Mouse (Mus musculus) neural tube, embryonic 11.5 days (tissue): ENCODE data around the gene Mtmr12. TPM values are rescaled to one million over a fixed set of nuclear protein-coding genes. Genes with fewer than 3 reads are reported as not detected.

Experiments
- ATAC-seq: fragments of 200-750 bp; cut with Nextera tagmentation; 2 replicates; pipeline ENCODE4 v1.8.0; 2017; ENCODE audit warnings: moderate number of reproducible peaks, mild to moderate bottlenecking, moderate TSS enrichment, moderate library complexity; ENCODE audit not compliant: insufficient read depth, low FRiP score, low TSS enrichment
- DNase-seq: peaks from one replicate; pipeline ENCODE4 v3.0.0-alpha.2; 2015; ENCODE audit warnings: low spot score
- H3K27ac ChIP-seq: fragments of 300-500 bp; sonication (generic); 2 replicates; pipeline ENCODE4 v1.5.1; 2014; ENCODE audit warnings: low read depth, mild to moderate bottlenecking, low read length
- H3K27me3 ChIP-seq: fragments of 300-500 bp; sonication (generic); 2 replicates; pipeline ENCODE4 v1.6.1; 2014; ENCODE audit warnings: mild to moderate bottlenecking, low read length, mixed read lengths; ENCODE audit not compliant: control insufficient read depth, insufficient read depth
- H3K36me3 ChIP-seq: fragments of 300-500 bp; sonication (generic); 2 replicates; pipeline ENCODE4 v1.6.1; 2014; ENCODE audit warnings: mild to moderate bottlenecking, low read length, moderate library complexity, mixed read lengths; ENCODE audit not compliant: control insufficient read depth, insufficient read depth
- H3K4me1 ChIP-seq: fragments of 300-500 bp; sonication (generic); 2 replicates; pipeline ENCODE4 v1.6.1; 2014; ENCODE audit warnings: low read length, mixed read lengths; ENCODE audit not compliant: control insufficient read depth, insufficient read depth
- H3K4me2 ChIP-seq: fragments of 300-500 bp; sonication (generic); 2 replicates; pipeline ENCODE4 v1.6.1; 2014; ENCODE audit warnings: low read depth, mild to moderate bottlenecking, moderate library complexity
- H3K4me3 ChIP-seq: fragments of 300-500 bp; sonication (generic); 2 replicates; pipeline ENCODE4 v1.5.1; 2014; ENCODE audit warnings: low read depth, low read length
- H3K9ac ChIP-seq: fragments of 300-500 bp; sonication (generic); 2 replicates; pipeline ENCODE4 v1.6.1; 2014; ENCODE audit warnings: mild to moderate bottlenecking, low read length
- H3K9me3 ChIP-seq: fragments of 300-500 bp; sonication (generic); 2 replicates; pipeline ENCODE4 v1.6.1; 2016; ENCODE audit warnings: low read length; ENCODE audit not compliant: control insufficient read depth
- WGBS: fragments of 180-500 bp; shearing (Covaris S2); extraction: QIAGEN DNeasy Blood & Tissue Kit; methylation state at CpG from one replicate; pipeline ENCODE4 v1.1.7; 2014; 5-methylcytosine and 5-hydroxymethylcytosine counted together
- polyA plus RNA-seq: library from polyadenylated mRNA; unstranded; fragments of >200 nt; fragmentation: Nextera tagmentation; extraction: Ambion mirVana; gene quantifications from 2 replicates; pipeline ENCODE4 v1.2.1, GENCODE M21; 2014

Gene Mtmr12
- polyA plus RNA-seq, 1 experiment from 2014 or later = 17.5 TPM

DNA sequence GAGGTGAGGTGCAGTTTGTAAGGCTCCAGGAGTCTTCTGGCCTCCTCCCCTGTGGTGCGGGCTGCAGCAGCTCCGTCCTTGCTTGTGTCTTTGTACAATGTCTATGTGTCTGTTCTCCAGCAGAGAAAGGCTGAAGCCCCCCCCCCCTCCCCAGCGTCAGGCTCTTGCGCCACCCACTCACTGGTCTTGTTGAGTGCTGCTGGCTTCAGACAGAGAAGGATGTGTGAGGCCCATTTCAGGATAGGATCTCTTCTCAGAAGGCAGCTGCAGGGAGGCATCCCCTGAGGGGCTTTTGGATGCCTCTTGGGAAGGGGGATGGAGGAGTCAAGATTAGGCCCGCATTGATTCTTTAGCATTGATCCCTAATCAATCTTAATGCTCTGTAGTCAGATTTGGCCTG is 13.0 kb downstream of the Mtmr12 start:
- no peaks in the 10 kb centered on the region for H3K9me3 ChIP-seq
- DNase-seq (peak; percentile 50), ATAC-seq (no peak)
- H3K4me2 ChIP-seq = no peak overlapping the region
- H3K9ac ChIP-seq = no peak overlapping the region
- no peak overlapping the region for H3K27ac ChIP-seq
- 53% methylated on average over 5 of the region's 5 CpGs for WGBS
- H3K4me1 ChIP-seq = peaks cover 15% of the 10 kb centered on the region
- H3K36me3 ChIP-seq = no peaks in the 10 kb centered on the region
- no peak overlapping the region for H3K4me3 ChIP-seq
- no peaks in the 10 kb centered on the region for H3K27me3 ChIP-seq

DNA sequence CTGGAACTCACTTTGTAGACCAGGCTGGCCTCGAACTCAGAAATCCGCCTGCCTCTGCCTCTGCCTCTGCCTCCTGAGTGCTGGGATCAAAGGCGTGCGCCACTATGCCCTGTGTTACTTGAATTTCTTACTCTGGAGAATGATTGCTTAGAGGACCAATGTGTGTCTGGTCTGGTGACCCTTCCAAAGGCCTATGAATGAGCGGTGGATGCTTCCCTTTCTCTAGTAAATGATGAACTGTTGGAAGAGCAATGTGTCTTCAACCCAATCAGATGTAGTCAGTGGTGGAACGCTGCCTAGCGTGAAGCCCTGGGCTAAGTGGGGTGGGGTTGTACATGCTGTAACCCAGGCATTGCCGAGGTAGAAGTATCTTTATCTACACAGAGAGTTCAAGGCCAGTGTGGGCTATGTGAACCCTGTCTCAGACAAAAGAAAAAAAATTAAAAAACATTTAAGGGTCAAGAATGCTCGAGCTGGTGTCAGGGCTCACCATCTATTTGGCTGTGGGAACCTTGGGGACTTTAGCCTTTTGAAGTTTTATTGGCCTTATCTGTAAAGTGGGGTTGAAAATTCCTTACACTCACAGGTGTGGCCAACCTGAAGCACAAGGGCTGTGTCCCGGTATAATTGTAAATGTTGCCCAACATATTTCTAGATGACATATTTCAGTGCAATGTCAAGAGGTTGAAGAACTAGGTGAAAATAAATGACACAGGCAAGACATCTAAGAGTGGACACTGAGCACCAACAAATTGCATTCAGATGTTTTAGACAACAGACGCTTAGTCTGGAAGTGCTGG is 14.0 kb downstream of the Mtmr12 start:
- H3K27me3 ChIP-seq = no peaks in the 10 kb centered on the region
- no peaks in the 10 kb centered on the region for H3K36me3 ChIP-seq
- H3K9me3 ChIP-seq = no peaks in the 10 kb centered on the region
- no peak overlapping the region for H3K27ac ChIP-seq
- peaks cover 17% of the 10 kb centered on the region for H3K4me1 ChIP-seq
- no peak for DNase-seq
- no peak for ATAC-seq
- 89% methylated on average over 11 of the region's 11 CpGs for WGBS
- H3K4me3 ChIP-seq = no peak overlapping the region
- no peak overlapping the region for H3K9ac ChIP-seq
- H3K4me2 ChIP-seq = no peak overlapping the region

DNA sequence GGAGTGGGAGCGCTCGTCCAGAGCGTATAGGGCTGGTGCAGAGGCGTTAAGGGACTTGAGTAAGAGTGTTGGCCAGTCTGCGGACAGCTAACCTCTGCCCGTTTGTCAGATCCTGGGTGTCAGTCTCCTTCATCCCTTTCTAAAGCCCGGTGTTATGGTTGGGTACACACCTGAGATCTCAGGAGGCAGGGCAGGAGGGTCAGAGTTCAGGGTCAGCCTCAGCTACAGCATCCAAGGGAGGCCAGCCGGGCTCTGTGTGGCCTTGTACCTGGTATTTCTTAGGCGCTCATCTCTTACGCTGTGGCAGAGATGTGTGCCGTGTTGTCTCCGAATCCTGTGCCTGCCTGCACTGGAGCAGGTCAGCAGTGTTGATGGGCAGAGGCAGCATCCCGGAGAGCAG is 16.3 kb downstream of the Mtmr12 start:
- Histone ChIP-seq H3K4me3 (no peak overlapping the region), H3K9ac (no peak overlapping the region), H3K9me3 (no peaks in the 10 kb centered on the region), H3K4me2 (no peak overlapping the region), H3K27me3 (no peaks in the 10 kb centered on the region), H3K36me3 (no peaks in the 10 kb centered on the region), H3K4me1 (peaks cover 17% of the 10 kb centered on the region), H3K27ac (no peak overlapping the region)
- no peak for DNase-seq
- 90% methylated on average over 13 of the region's 13 CpGs for WGBS
- no peak for ATAC-seq

DNA sequence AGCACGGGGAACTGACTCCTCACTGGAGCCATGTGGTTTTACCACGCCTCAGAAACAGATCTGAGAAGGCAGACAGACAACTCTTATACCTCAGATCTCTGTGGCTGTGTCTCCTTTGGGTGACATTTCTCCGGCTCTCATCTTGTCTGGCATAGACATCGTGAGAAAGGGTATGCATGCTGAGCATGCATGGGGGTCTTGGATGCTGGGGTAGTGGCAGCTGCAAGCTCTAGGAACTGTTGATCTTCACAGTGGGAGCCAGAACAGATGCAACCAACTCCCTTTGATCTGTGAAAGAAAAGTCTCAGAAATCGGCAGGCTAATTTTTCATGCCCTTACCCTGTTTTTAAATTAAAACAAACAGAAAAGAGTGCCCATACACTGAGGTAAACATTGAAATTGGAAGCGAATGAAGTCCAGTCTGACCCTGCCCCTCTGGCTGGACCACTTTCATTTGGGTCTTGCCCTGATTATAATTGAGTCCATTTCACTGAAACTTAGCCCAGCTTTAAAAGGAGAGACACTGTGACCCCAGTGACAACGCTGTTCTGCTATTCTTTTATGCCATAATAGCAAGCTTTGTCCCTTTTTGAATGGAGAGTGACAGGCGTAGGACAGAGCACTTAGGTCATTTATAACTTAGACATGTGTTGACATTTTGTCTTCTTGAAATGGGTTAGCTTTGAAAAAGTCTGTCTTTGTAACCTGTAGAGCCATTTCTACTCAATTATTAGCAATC is 17.9 kb downstream of the Mtmr12 start:
- Histone ChIP-seq H3K27me3 (no peaks in the 10 kb centered on the region), H3K4me3 (no peak overlapping the region), H3K27ac (peak overlapping the region; percentile 27; the same call in 1 of the 2 replicates), H3K36me3 (no peaks in the 10 kb centered on the region), H3K4me2 (no peak overlapping the region), H3K4me1 (peaks cover 17% of the 10 kb centered on the region), H3K9me3 (no peaks in the 10 kb centered on the region), H3K9ac (no peak overlapping the region)
- 13% methylated on average over 8 of the region's 8 CpGs for WGBS
- ATAC-seq (peak; percentile 57; the same call in 1 of the 2 replicates), DNase-seq (no peak)

- Histone ChIP-seq H3K4me2 (no peak overlapping the region), H3K9ac (no peak overlapping the region), H3K4me3 (no peak overlapping the region), H3K27me3 (no peaks in the 10 kb centered on the region), H3K27ac (no peak overlapping the region), H3K4me1 (peaks cover 13% of the 10 kb centered on the region), H3K9me3 (no peaks in the 10 kb centered on the region), H3K36me3 (no peaks in the 10 kb centered on the region)
- no peak for ATAC-seq
- 69% methylated on average over 6 of the region's 6 CpGs for WGBS
- DNase-seq = no peak
These were observed 18.6 kb downstream of the Mtmr12 start for GRCm38 (mm10) chr15:12223393-12223792.

- Histone ChIP-seq H3K27ac (no peak overlapping the region), H3K4me1 (peaks cover 13% of the 10 kb centered on the region), H3K9me3 (no peaks in the 10 kb centered on the region), H3K27me3 (no peaks in the 10 kb centered on the region), H3K4me3 (no peak overlapping the region), H3K4me2 (no peak overlapping the region), H3K36me3 (no peaks in the 10 kb centered on the region), H3K9ac (no peak overlapping the region)
- no peak for ATAC-seq
- 93% methylated on average over 2 of the region's 2 CpGs for WGBS
- DNase-seq = no peak
These were observed 19.4 kb downstream of the Mtmr12 start for GRCm38 (mm10) chr15:12224239-12224638.

DNA sequence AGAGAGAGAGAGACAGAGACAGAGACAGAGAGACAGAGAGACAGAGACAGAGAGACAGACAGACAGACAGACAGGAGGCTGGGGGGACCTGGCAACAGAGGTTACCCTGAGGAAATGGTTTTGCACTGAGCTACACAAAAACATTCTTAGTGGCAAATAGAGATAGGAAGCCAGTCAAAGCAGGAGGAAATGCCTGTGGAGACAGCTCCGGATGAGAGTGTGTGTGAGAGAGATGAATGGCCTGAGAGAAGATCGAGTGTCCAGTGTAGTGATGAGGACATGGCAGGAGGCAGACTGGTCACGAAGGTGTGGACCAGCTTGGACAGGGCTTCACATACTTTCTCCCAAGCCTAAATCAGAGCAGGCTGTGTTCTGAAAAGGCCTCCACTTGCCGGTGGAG is 20.2 kb downstream of the Mtmr12 start:
- H3K4me1 ChIP-seq = peaks cover 13% of the 10 kb centered on the region
- DNase-seq = no peak
- no peaks in the 10 kb centered on the region for H3K36me3 ChIP-seq

DNA sequence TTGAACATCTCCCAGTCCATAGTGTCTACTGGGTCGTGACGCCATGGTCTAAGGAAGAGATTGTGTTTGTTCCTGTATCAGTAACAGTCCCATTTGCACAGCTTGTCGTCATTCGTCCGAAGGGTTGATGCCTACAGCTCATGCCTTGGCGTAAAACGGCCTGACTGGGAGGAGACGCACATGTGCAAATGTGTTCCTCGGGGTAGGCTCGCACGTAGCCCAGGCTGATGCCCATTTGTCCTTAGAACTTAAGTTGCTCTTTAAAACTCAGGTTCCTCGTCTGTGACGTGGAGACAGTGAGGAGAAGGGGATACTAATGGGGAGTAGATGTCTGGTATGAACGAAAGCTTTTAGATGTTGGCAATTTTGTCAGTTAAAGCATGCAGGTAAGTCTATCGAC is 22.1 kb downstream of the Mtmr12 start:
- peaks cover 11% of the 10 kb centered on the region for H3K4me1 ChIP-seq
- H3K36me3 ChIP-seq = no peaks in the 10 kb centered on the region
- no peak overlapping the region for H3K27ac ChIP-seq
- H3K4me3 ChIP-seq = no peak overlapping the region
- DNase-seq (no peak), ATAC-seq (no peak)
- H3K4me2 ChIP-seq = no peak overlapping the region
- H3K27me3 ChIP-seq = no peaks in the 10 kb centered on the region
- no peaks in the 10 kb centered on the region for H3K9me3 ChIP-seq
- 93% methylated on average over 15 of the region's 15 CpGs for WGBS
- no peak overlapping the region for H3K9ac ChIP-seq

More for the DNA sequence above, 20.2 kb downstream of the Mtmr12 start:
- Histone ChIP-seq H3K4me2 (no peak overlapping the region), H3K9ac (no peak overlapping the region), H3K4me3 (no peak overlapping the region), H3K27ac (no peak overlapping the region), H3K27me3 (no peaks in the 10 kb centered on the region), H3K9me3 (no peaks in the 10 kb centered on the region)
- 78% methylated on average over 4 of the region's 4 CpGs for WGBS
- no peak for ATAC-seq

- Histone ChIP-seq H3K4me2 (no peak overlapping the region), H3K36me3 (no peaks in the 10 kb centered on the region), H3K9me3 (no peaks in the 10 kb centered on the region), H3K4me1 (peaks cover 6% of the 10 kb centered on the region), H3K27ac (no peak overlapping the region), H3K9ac (no peak overlapping the region), H3K27me3 (no peaks in the 10 kb centered on the region), H3K4me3 (no peak overlapping the region)
- WGBS = 88% methylated on average over 4 of the region's 4 CpGs
- no peak for ATAC-seq
- DNase-seq = no peak
These were observed 22.5 kb downstream of the Mtmr12 start for GRCm38 (mm10) chr15:12227355-12227754.
